Mouse (Mus musculus): Measurements from ENCODE around the gene Psap. TPM values are rescaled to one million over a fixed set of nuclear protein-coding genes. Genes with fewer than 3 reads are reported as not detected.

Psap gene
- polyA plus RNA-seq, 1 experiment from 2014 or later: 104 TPM

GRCm38 (mm10) chr10:60299636-60300035, 22.2 kb downstream of the Psap start:
- 96% methylated on average over 12 of the region's 12 CpGs for WGBS
- Histone ChIP-seq H3K27me3 (replicated peaks; ENCODE audit: control insufficient read depth, insufficient read depth, low read length) (no peaks in the 10 kb centered on the region), H3K36me3 (ENCODE audit: control insufficient read depth, insufficient read depth, low read length) (peaks cover 72% of the 10 kb centered on the region), H3K9me3 (ENCODE audit: control insufficient read depth, low read length) (no peaks in the 10 kb centered on the region), H3K27ac (ENCODE audit: low read depth) (no peak overlapping the region), H3K4me2 (ENCODE audit: low read length) (no peak overlapping the region), H3K4me1 (replicated peaks; ENCODE audit: control insufficient read depth, insufficient read depth, low read length) (no peaks in the 10 kb centered on the region; the same call in 1 of the 2 replicates), H3K4me3 (ENCODE audit: low read depth, low read length) (no peak overlapping the region), H3K9ac (ENCODE audit: low read length) (no peak overlapping the region)
- no peak for DNase-seq (ENCODE audit: low spot score)
- no peak for ATAC-seq (replicated peaks; ENCODE audit: low FRiP score, low TSS enrichment, low read depth)

DNA sequence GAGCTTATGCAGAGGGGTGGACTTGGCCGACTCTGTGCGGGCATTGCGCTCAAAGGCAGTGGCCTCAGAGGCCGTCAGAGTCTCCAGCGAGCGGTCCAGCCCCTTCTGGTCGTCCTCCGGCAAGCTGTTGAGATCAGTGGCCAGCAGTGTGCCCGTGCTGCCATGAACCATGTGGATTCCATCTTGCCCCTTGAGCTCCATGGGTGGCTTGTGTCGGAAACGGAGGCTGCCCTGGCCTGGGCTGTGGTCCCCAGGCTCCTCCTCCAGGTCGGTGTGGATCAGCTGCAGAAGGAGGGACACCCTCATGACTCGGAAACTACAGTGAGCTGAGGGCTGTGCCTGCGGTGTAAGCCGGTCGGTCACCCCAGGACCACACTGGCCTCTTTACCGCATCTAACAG, 26.0 kb downstream of the Psap start:
- no peak overlapping the region for H3K4me2 ChIP-seq (ENCODE audit: low read length)
- H3K4me3 ChIP-seq (ENCODE audit: low read depth, low read length): no peak overlapping the region
- no peak overlapping the region for H3K9ac ChIP-seq (ENCODE audit: low read length)
- H3K27ac ChIP-seq (ENCODE audit: low read depth): no peak overlapping the region
- no peaks in the 10 kb centered on the region for H3K9me3 ChIP-seq (ENCODE audit: control insufficient read depth, low read length)
- no peaks in the 10 kb centered on the region for H3K27me3 ChIP-seq (replicated peaks; ENCODE audit: control insufficient read depth, insufficient read depth, low read length)
- 86% methylated on average over 17 of the region's 17 CpGs for WGBS
- ATAC-seq (replicated peaks; ENCODE audit: low FRiP score, low TSS enrichment, low read depth): no peak
- H3K36me3 ChIP-seq (ENCODE audit: control insufficient read depth, insufficient read depth, low read length): peaks cover 36% of the 10 kb centered on the region
- no peak for DNase-seq (ENCODE audit: low spot score)
- no peaks in the 10 kb centered on the region; the same call in 1 of the 2 replicates for H3K4me1 ChIP-seq (replicated peaks; ENCODE audit: control insufficient read depth, insufficient read depth, low read length)

DNA sequence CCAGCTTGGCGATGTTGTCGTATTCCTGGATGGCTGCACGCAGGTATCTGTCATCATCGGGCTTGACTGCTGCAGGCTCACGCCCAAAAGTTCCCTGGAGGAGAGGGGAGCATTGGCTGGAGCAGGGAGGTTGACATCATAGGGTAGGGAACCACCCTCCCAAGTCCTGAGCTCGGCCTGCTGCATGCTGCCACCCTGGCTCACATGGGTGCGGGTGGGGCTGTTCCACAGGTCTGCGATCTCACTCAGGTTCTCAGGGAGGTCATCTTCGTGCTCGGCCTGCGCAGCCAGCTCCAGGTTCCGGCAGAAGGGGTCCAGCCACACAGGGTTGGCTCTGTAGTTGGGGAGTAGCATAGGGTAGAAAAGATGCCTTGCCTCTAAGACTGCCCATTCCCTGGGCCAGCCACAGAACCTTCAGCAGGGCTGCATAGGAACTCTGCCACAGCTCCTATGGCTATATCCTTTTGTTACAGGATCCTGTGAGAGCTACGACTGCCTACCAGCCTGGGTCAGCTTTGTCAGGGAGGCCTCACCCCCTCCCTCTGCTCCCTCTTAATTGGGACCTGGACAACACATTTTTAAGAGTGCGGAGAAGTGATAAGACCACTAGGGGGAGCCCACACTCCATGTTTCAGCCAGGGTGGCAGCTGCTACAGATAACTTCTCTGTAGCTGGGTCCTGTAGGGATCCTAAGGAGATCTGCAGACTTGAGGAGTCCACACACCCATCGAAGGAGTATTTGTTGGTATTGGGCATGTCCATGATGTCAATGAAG, 27.6 kb downstream of the Psap start:
- Histone ChIP-seq H3K4me3 (ENCODE audit: low read depth, low read length) (no peak overlapping the region), H3K4me2 (ENCODE audit: low read length) (no peak overlapping the region), H3K36me3 (ENCODE audit: control insufficient read depth, insufficient read depth, low read length) (peaks cover 20% of the 10 kb centered on the region), H3K27ac (ENCODE audit: low read depth) (no peak overlapping the region), H3K9ac (ENCODE audit: low read length) (no peak overlapping the region), H3K4me1 (replicated peaks; ENCODE audit: control insufficient read depth, insufficient read depth, low read length) (no peaks in the 10 kb centered on the region; the same call in 1 of the 2 replicates), H3K27me3 (replicated peaks; ENCODE audit: control insufficient read depth, insufficient read depth, low read length) (no peaks in the 10 kb centered on the region), H3K9me3 (ENCODE audit: control insufficient read depth, low read length) (no peaks in the 10 kb centered on the region)
- ATAC-seq (replicated peaks; ENCODE audit: low FRiP score, low TSS enrichment, low read depth) (peak; percentile 61), DNase-seq (ENCODE audit: low spot score) (peak; percentile 88)
- 66% methylated on average over 15 of the region's 15 CpGs for WGBS

DNA sequence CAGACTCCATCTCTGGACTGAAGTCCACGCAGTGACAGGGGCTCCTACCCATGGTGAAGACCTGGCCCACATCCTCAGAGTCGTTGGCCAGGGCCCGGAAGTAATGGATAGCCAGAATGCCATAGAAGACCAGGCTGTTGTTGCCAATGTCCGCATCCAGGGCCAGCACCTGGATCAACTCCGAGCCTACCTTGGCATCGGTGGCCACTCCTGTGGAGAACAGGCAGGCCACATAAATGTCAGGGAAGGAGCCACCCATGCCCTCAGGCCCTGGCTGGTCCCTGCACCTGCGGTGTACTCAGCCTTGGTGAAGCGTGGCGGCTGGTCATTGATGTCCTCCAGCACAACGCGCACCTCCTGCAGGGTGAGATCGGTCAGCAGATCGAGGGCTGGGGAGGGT, 33.2 kb downstream of the Psap start:
- 92% methylated on average over 13 of the region's 13 CpGs for WGBS
- Histone ChIP-seq H3K9me3 (ENCODE audit: control insufficient read depth, low read length) (no peaks in the 10 kb centered on the region), H3K9ac (ENCODE audit: low read length) (no peak overlapping the region), H3K4me1 (replicated peaks; ENCODE audit: control insufficient read depth, insufficient read depth, low read length) (no peaks in the 10 kb centered on the region), H3K27ac (ENCODE audit: low read depth) (no peak overlapping the region), H3K4me2 (ENCODE audit: low read length) (no peak overlapping the region), H3K4me3 (ENCODE audit: low read depth, low read length) (no peak overlapping the region), H3K27me3 (replicated peaks; ENCODE audit: control insufficient read depth, insufficient read depth, low read length) (no peaks in the 10 kb centered on the region), H3K36me3 (ENCODE audit: control insufficient read depth, insufficient read depth, low read length) (no peaks in the 10 kb centered on the region)
- DNase-seq (ENCODE audit: low spot score) (no peak), ATAC-seq (replicated peaks; ENCODE audit: low FRiP score, low TSS enrichment, low read depth) (no peak)

GRCm38 (mm10) chr10:60313606-60314005, 36.2 kb downstream of the Psap start:
- Histone ChIP-seq H3K27me3 (replicated peaks; ENCODE audit: control insufficient read depth, insufficient read depth, low read length) (no peaks in the 10 kb centered on the region), H3K9ac (ENCODE audit: low read length) (no peak overlapping the region), H3K4me2 (ENCODE audit: low read length) (no peak overlapping the region), H3K4me1 (replicated peaks; ENCODE audit: control insufficient read depth, insufficient read depth, low read length) (no peaks in the 10 kb centered on the region), H3K4me3 (ENCODE audit: low read depth, low read length) (no peak overlapping the region), H3K9me3 (ENCODE audit: control insufficient read depth, low read length) (no peaks in the 10 kb centered on the region), H3K36me3 (ENCODE audit: control insufficient read depth, insufficient read depth, low read length) (no peaks in the 10 kb centered on the region), H3K27ac (ENCODE audit: low read depth) (no peak overlapping the region)
- no peak for ATAC-seq (replicated peaks; ENCODE audit: low FRiP score, low TSS enrichment, low read depth)
- 93% methylated on average over 5 of the region's 5 CpGs for WGBS
- no peak for DNase-seq (ENCODE audit: low spot score)

DNA sequence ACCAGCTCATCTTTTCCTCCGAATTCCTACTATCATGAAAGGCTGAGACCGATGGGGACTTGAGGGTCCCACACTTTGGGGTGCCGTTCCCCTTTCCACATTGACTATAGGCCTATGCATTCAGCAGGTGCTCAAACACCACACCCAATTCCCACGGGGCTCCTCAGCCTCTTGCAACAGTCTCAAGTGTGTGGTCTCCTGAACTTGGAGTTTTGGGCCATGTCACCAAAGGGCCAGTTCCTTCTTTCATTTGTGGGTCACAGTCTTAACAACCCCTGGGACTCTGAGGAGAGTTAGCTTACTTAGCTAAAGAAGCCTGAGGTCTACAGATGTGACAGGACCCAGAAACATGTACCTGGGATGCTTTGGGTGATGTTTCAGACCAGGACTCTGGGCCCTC, 38.7 kb downstream of the Psap start:
- H3K36me3 ChIP-seq (ENCODE audit: control insufficient read depth, insufficient read depth, low read length): no peaks in the 10 kb centered on the region
- DNase-seq (ENCODE audit: low spot score) (no peak), ATAC-seq (replicated peaks; ENCODE audit: low FRiP score, low TSS enrichment, low read depth) (no peak)
- 91% methylated on average over 4 of the region's 4 CpGs for WGBS
- no peak overlapping the region for H3K27ac ChIP-seq (ENCODE audit: low read depth)
- H3K4me1 ChIP-seq (replicated peaks; ENCODE audit: control insufficient read depth, insufficient read depth, low read length): no peaks in the 10 kb centered on the region
- H3K27me3 ChIP-seq (replicated peaks; ENCODE audit: control insufficient read depth, insufficient read depth, low read length): no peaks in the 10 kb centered on the region
- H3K9me3 ChIP-seq (ENCODE audit: control insufficient read depth, low read length): no peaks in the 10 kb centered on the region
- H3K4me2 ChIP-seq (ENCODE audit: low read length): no peak overlapping the region
- H3K4me3 ChIP-seq (ENCODE audit: low read depth, low read length): no peak overlapping the region
- no peak overlapping the region for H3K9ac ChIP-seq (ENCODE audit: low read length)

GRCm38 (mm10) chr10:60328963-60329650, 51.7 kb downstream of the Psap start:
- H3K4me3 ChIP-seq (ENCODE audit: low read depth, low read length): no peak overlapping the region
- H3K36me3 ChIP-seq (ENCODE audit: control insufficient read depth, insufficient read depth, low read length): no peaks in the 10 kb centered on the region
- H3K9me3 ChIP-seq (ENCODE audit: control insufficient read depth, low read length): no peaks in the 10 kb centered on the region
- peak; percentile 73 for DNase-seq (ENCODE audit: low spot score)
- H3K27me3 ChIP-seq (replicated peaks; ENCODE audit: control insufficient read depth, insufficient read depth, low read length): no peaks in the 10 kb centered on the region
- ATAC-seq (replicated peaks; ENCODE audit: low FRiP score, low TSS enrichment, low read depth): peak; percentile 59; the same call in 1 of the 2 replicates
- 55% methylated on average over 11 of the region's 11 CpGs for WGBS
- peaks cover 10% of the 10 kb centered on the region for H3K4me1 ChIP-seq (replicated peaks; ENCODE audit: control insufficient read depth, insufficient read depth, low read length)
- H3K27ac ChIP-seq (ENCODE audit: low read depth): peak overlapping the region; percentile 57; the same call in 1 of the 2 replicates
- no peak overlapping the region for H3K9ac ChIP-seq (ENCODE audit: low read length)
- H3K4me2 ChIP-seq (ENCODE audit: low read length): no peak overlapping the region

DNA sequence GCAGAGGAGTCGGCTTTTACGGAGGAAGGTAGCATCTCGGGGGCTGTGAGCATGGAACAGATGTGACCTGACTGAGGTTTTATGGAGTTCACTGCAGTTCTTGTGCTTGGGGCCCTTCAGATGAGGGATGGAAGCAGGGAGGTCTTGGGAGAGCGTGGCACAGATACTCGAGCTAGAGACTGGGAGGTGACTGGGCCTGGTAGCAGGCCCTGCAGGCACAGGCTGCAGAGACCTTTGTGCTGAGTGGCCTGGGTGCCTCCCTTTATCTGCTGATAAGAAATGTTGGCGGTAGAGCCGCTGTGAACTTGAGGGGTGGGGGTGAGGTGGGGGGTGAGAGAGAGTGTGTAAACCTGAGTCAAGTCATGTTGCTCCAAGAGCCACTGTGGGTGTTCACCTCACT, 57.2 kb downstream of the Psap start:
- ATAC-seq (replicated peaks; ENCODE audit: low FRiP score, low TSS enrichment, low read depth): peak; percentile 71; the same call in 1 of the 2 replicates
- H3K4me2 ChIP-seq (ENCODE audit: low read length): no peak overlapping the region
- WGBS: 64% methylated on average over 7 of the region's 7 CpGs
- H3K4me1 ChIP-seq (replicated peaks; ENCODE audit: control insufficient read depth, insufficient read depth, low read length): 0 out of 2 replicates have a peak, but pooled peaks cover 3% of the 10 kb centered on the region
- no peak overlapping the region for H3K9ac ChIP-seq (ENCODE audit: low read length)
- no peaks in the 10 kb centered on the region for H3K9me3 ChIP-seq (ENCODE audit: control insufficient read depth, low read length)
- DNase-seq (ENCODE audit: low spot score): peak; percentile 57
- H3K4me3 ChIP-seq (ENCODE audit: low read depth, low read length): no peak overlapping the region
- H3K27me3 ChIP-seq (replicated peaks; ENCODE audit: control insufficient read depth, insufficient read depth, low read length): no peaks in the 10 kb centered on the region
- no peaks in the 10 kb centered on the region for H3K36me3 ChIP-seq (ENCODE audit: control insufficient read depth, insufficient read depth, low read length)
- peak overlapping the region; percentile 2; the same call in 1 of the 2 replicates for H3K27ac ChIP-seq (ENCODE audit: low read depth)
